In genomic region chr11:51822736-51823135, GRCm38 (mm10) we compare ENCODE assay signal across 19 mouse cellular contexts. TPM values are rescaled to one million over a fixed set of nuclear protein-coding genes. Genes with fewer than 3 reads are reported as not detected.
DNase-seq lines count a peak whose midpoint lies in the region; ATAC-seq and TF ChIP-seq lines count a peak whose summit lies in the region.
"Had no signal": no experiment of that assay in that cellular context is flagged by ENCODE, and none has a peak within 500 bp of the region (broad histone marks: within the 10 kb centered on the region; RNA-seq: fewer than 3 reads in every experiment).

No protein-coding gene starts in this region.

- no peak for ATAC-seq in forebrain, embryonic 12.5 days (ENCODE audit: low FRiP score)
- ATAC-seq in midbrain, embryonic 15.5 days (replicated peaks) = no peak
- no peak for ATAC-seq in CD4-positive, CD25-positive, alpha-beta regulatory T cell, adult 4 months

- no peaks in the 10 kb centered on the region for H3K27me3 ChIP-seq in forebrain, embryonic 10.5 days (ENCODE audit: poor library complexity, severe bottlenecking)
- H3K27me3 ChIP-seq in forebrain, embryonic 12.5 days = no peaks in the 10 kb centered on the region
- no peaks in the 10 kb centered on the region for H3K27me3 ChIP-seq in midbrain, embryonic 10.5 days (ENCODE audit: low read depth, poor library complexity, severe bottlenecking)
- H3K27me3 ChIP-seq in midbrain, embryonic 15.5 days (replicated peaks) = no peaks in the 10 kb centered on the region
- H3K27me3 ChIP-seq in myocyte (ENCODE audit: control insufficient read depth, insufficient read depth, insufficient read length) = no peaks in the 10 kb centered on the region
- H3K27me3 ChIP-seq: limb, embryonic 12.5 days; lung, embryonic 15.5 days had no signal

- 0 out of 2 replicates have a peak overlapping the region, but pooled peaks have one; percentile 8 for H3K27ac ChIP-seq in forebrain, embryonic 10.5 days
- H3K27ac ChIP-seq in forebrain, embryonic 12.5 days = no peak overlapping the region
- peak overlapping the region; percentile 69 for H3K27ac ChIP-seq in midbrain, embryonic 10.5 days (replicated peaks)
- no peak overlapping the region for H3K27ac ChIP-seq in midbrain, embryonic 15.5 days
- H3K27ac ChIP-seq: heart, embryonic 10.5 days; limb, embryonic 12.5 days; lung, embryonic 15.5 days; stomach, postnatal 0 days had no signal

- H3K4me1 ChIP-seq in forebrain, embryonic 10.5 days = peaks cover 14% of the 10 kb centered on the region
- H3K4me1 ChIP-seq in forebrain, embryonic 12.5 days = peaks cover 13% of the 10 kb centered on the region; the same call in 1 of the 2 replicates
- H3K4me1 ChIP-seq in midbrain, embryonic 10.5 days = peaks cover 32% of the 10 kb centered on the region
- H3K4me1 ChIP-seq in midbrain, embryonic 15.5 days = peaks cover 3% of the 10 kb centered on the region; the same call in 1 of the 2 replicates
- H3K4me1 ChIP-seq: heart, embryonic 10.5 days; limb, embryonic 12.5 days; lung, embryonic 15.5 days had no signal

- TF ChIP-seq POLR2A in brain, embryonic 14.5 days (IDR thresholded peaks at IDR 0.05; ENCODE audit: borderline replicate concordance, extremely low read depth, insufficient read depth, insufficient read length, poor library complexity, severe bottlenecking) = no peak
- TF ChIP-seq POLR2A in myocyte (IDR thresholded peaks at IDR 0.05; ENCODE audit: insufficient read length, low read depth) = no peak

- no peak overlapping the region for H3K9ac ChIP-seq in forebrain, embryonic 12.5 days
- no peak overlapping the region for H3K9ac ChIP-seq in midbrain, embryonic 15.5 days
- H3K9ac ChIP-seq: limb, embryonic 12.5 days; lung, embryonic 15.5 days had no signal

- H3K4me2 ChIP-seq in forebrain, embryonic 12.5 days = no peak overlapping the region
- no peak overlapping the region for H3K4me2 ChIP-seq in midbrain, embryonic 15.5 days
- peak overlapping the region; percentile 23 for H3K4me2 ChIP-seq in myocyte (ENCODE audit: low read depth)
- H3K4me2 ChIP-seq: limb, embryonic 12.5 days; lung, embryonic 15.5 days had no signal

- H3K9me3 ChIP-seq in forebrain, embryonic 10.5 days = no peaks in the 10 kb centered on the region
- H3K9me3 ChIP-seq in forebrain, embryonic 12.5 days = no peaks in the 10 kb centered on the region
- no peaks in the 10 kb centered on the region for H3K9me3 ChIP-seq in midbrain, embryonic 10.5 days (replicated peaks)
- H3K9me3 ChIP-seq in midbrain, embryonic 15.5 days = no peaks in the 10 kb centered on the region
- H3K9me3 ChIP-seq: heart, embryonic 10.5 days; limb, embryonic 12.5 days; lung, embryonic 15.5 days had no signal

- 55% methylated on average over 4 of the region's 4 CpGs for WGBS in forebrain, embryonic 10.5 days
- 42% methylated on average over 4 of the region's 4 CpGs for WGBS in forebrain, embryonic 12.5 days
- WGBS in midbrain, embryonic 10.5 days = 42% methylated on average over 4 of the region's 4 CpGs
- WGBS in midbrain, embryonic 15.5 days = 27% methylated on average over 4 of the region's 4 CpGs

- no peak overlapping the region for H3ac ChIP-seq in myocyte (ENCODE audit: control insufficient read depth, insufficient read length)

- H3K79me2 ChIP-seq in myocyte (ENCODE audit: control insufficient read depth, insufficient read depth) = no peaks in the 10 kb centered on the region

- no peak for DNase-seq in forebrain, embryonic 10.5 days (ENCODE audit: extremely low spot score, low spot score)
- DNase-seq in midbrain, embryonic 10.5 days (ENCODE audit: low spot score) = no peak
- peak; percentile 8 for DNase-seq in brain, embryonic 14.5 days (ENCODE audit: low read depth)
- DNase-seq in heart, adult 18-20 months = no peak
- DNase-seq: adrenal gland, adult 8-10 months; cerebellum, adult 11-12 months; gastrocnemius, postnatal 10 days; heart, postnatal 14 days; kidney, adult 18-20 months; kidney, postnatal 14 days; thymus, postnatal 25 days had no signal

- H3K4me3 ChIP-seq in forebrain, embryonic 10.5 days = no peak overlapping the region
- H3K4me3 ChIP-seq in forebrain, embryonic 12.5 days (replicated peaks) = no peak overlapping the region
- H3K4me3 ChIP-seq in midbrain, embryonic 10.5 days = no peak overlapping the region
- no peak overlapping the region for H3K4me3 ChIP-seq in midbrain, embryonic 15.5 days
- no peak overlapping the region for H3K4me3 ChIP-seq in myocyte
- H3K4me3 ChIP-seq: heart, embryonic 10.5 days; limb, embryonic 12.5 days; lung, embryonic 15.5 days had no signal

- H3K36me3 ChIP-seq in forebrain, embryonic 10.5 days (replicated peaks) = peaks cover 8% of the 10 kb centered on the region; the same call in 1 of the 2 replicates
- no peaks in the 10 kb centered on the region for H3K36me3 ChIP-seq in forebrain, embryonic 12.5 days (replicated peaks)
- H3K36me3 ChIP-seq in midbrain, embryonic 10.5 days = 0 out of 2 replicates have a peak, but pooled peaks cover 2% of the 10 kb centered on the region
- no peaks in the 10 kb centered on the region for H3K36me3 ChIP-seq in midbrain, embryonic 15.5 days (replicated peaks)
- peaks cover 7% of the 10 kb centered on the region for H3K36me3 ChIP-seq in myocyte (ENCODE audit: control insufficient read depth, insufficient read depth)

- no peak for TF ChIP-seq CTCF in brain, embryonic 14.5 days (IDR thresholded peaks at IDR 0.05; ENCODE audit: borderline replicate concordance, extremely low read depth, insufficient read depth, insufficient read length)

TF ChIP-seq in myocyte, 11 proteins besides CTCF, POLR2A, EP300 and RAD21:
- no peak for TF ChIP-seq CEBPB (IDR thresholded peaks at IDR 0.05; ENCODE audit: insufficient read depth, poor library complexity, severe bottlenecking)
- TF ChIP-seq MYOG (IDR thresholded peaks at IDR 0.05; ENCODE audit: control insufficient read depth in 1 of 3, insufficient read depth in 1 of 3, insufficient read length in 2 of 3, low read depth in 2 of 3) = no peak
- no peak for TF ChIP-seq SRF (IDR thresholded peaks at IDR 0.05; ENCODE audit: control insufficient read depth, insufficient read length, low read depth)
- no peak for TF ChIP-seq E2F4 (IDR thresholded peaks at IDR 0.05; ENCODE audit: insufficient read depth)
- no peak for TF ChIP-seq USF1 (IDR thresholded peaks at IDR 0.05; ENCODE audit: low read depth)
- TF ChIP-seq TCF12 (IDR thresholded peaks at IDR 0.05; ENCODE audit: insufficient read depth, poor library complexity, severe bottlenecking) = no peak
- TF ChIP-seq REST (IDR thresholded peaks at IDR 0.05; ENCODE audit: insufficient read depth, insufficient read length) = no peak
- no peak for TF ChIP-seq MYOD1 (IDR thresholded peaks at IDR 0.05; ENCODE audit: control insufficient read depth in 1 of 3, insufficient read length in 2 of 3, low read depth in 2 of 3)
TF ChIP-seq in myocyte: peak in this region for 0.

RNA-seq across cellular contexts. Expression of gene Jade2, which starts 34.7 kb away (rescaled TPM):
- 0.57 and 0.64 TPM in 2 replicates for polyA plus RNA-seq in forebrain, embryonic 10.5 days (2016; fragmentation: Nextera tagmentation; extraction: Ambion mirVana)
- polyA plus RNA-seq in forebrain, embryonic 12.5 days (2016; fragmentation: Nextera tagmentation; extraction: Ambion mirVana) = 0.49 and 0.65 TPM in 2 replicates
- 0.41 and 0.47 TPM in 2 replicates for polyA plus RNA-seq in midbrain, embryonic 10.5 days (2016; fragmentation: Nextera tagmentation; extraction: Ambion mirVana)
- polyA plus RNA-seq in midbrain, embryonic 15.5 days (2015; fragmentation: Nextera tagmentation; extraction: Ambion mirVana) = 0.56 and 0.68 TPM in 2 replicates
- 0.93 and 1.1 TPM in 2 replicates for polyA plus RNA-seq in brain, embryonic 14.5 days (2012; rRNA removed)
- polyA plus RNA-seq in myocyte (2012; fragmentation: generic; extraction: Trizol) = 2.6 TPM
- total RNA-seq in heart, adult 18-20 months (2021) = 10 to 100 TPM; 13.4 to 18.3 TPM
- 10 to 100 TPM; 19.9 to 27.8 TPM for polyA plus RNA-seq in CD4-positive, CD25-positive, alpha-beta regulatory T cell, adult 4 months (2017; shearing (Covaris generic))

RNA-seq across cellular contexts. Expression of gene Sar1b, which starts 59.2 kb away (rescaled TPM):
- 112 and 114 TPM in 2 replicates for polyA plus RNA-seq in forebrain, embryonic 10.5 days (2016; fragmentation: Nextera tagmentation; extraction: Ambion mirVana)
- 115 and 117 TPM in 2 replicates for polyA plus RNA-seq in forebrain, embryonic 12.5 days (2016; fragmentation: Nextera tagmentation; extraction: Ambion mirVana)
- 124 and 125 TPM in 2 replicates for polyA plus RNA-seq in midbrain, embryonic 10.5 days (2016; fragmentation: Nextera tagmentation; extraction: Ambion mirVana)
- 172 and 174 TPM in 2 replicates for polyA plus RNA-seq in midbrain, embryonic 15.5 days (2015; fragmentation: Nextera tagmentation; extraction: Ambion mirVana)
- 91.1 and 97.9 TPM in 2 replicates for polyA plus RNA-seq in brain, embryonic 14.5 days (2012; rRNA removed)
- polyA plus RNA-seq in myocyte (2012; fragmentation: generic; extraction: Trizol) = 61.7 TPM
- 100 to 1,000 TPM; 142 to 150 TPM for total RNA-seq in heart, adult 18-20 months (2021)
- 100 to 1,000 TPM; 128 to 129 TPM for polyA plus RNA-seq in CD4-positive, CD25-positive, alpha-beta regulatory T cell, adult 4 months (2017; shearing (Covaris generic))

RNA-seq across cellular contexts. Expression of gene Sec24a, which starts 59.3 kb away (rescaled TPM):
- polyA plus RNA-seq in forebrain, embryonic 10.5 days (2016; fragmentation: Nextera tagmentation; extraction: Ambion mirVana) = 12.8 and 14.0 TPM in 2 replicates
- polyA plus RNA-seq in forebrain, embryonic 12.5 days (2016; fragmentation: Nextera tagmentation; extraction: Ambion mirVana) = 14.7 and 14.8 TPM in 2 replicates
- 12.9 and 14.8 TPM in 2 replicates for polyA plus RNA-seq in midbrain, embryonic 10.5 days (2016; fragmentation: Nextera tagmentation; extraction: Ambion mirVana)
- 14.2 and 15.8 TPM in 2 replicates for polyA plus RNA-seq in midbrain, embryonic 15.5 days (2015; fragmentation: Nextera tagmentation; extraction: Ambion mirVana)
- 8.3 and 13.9 TPM in 2 replicates for polyA plus RNA-seq in brain, embryonic 14.5 days (2012; rRNA removed)
- 6.9 TPM for polyA plus RNA-seq in myocyte (2012; fragmentation: generic; extraction: Trizol)
- total RNA-seq in heart, adult 18-20 months (2021) = 10 to 100 TPM; 16.4 to 17.8 TPM
- 10 to 100 TPM; 18.2 to 27.0 TPM for polyA plus RNA-seq in CD4-positive, CD25-positive, alpha-beta regulatory T cell, adult 4 months (2017; shearing (Covaris generic))

Comparison
In these comparisons a context has a peak if more than half of its experiments do, and no peak if none do; other contexts are left out.
1. H3K27ac ChIP-seq: peak in forebrain, embryonic 10.5 days (single experiment) and midbrain, embryonic 10.5 days (single experiment); none in forebrain, embryonic 12.5 days (single experiment) and midbrain, embryonic 15.5 days (single experiment).